In genomic region chr17:43667290-43667843, GRCm38 (mm10) we compare ENCODE assay signal across 8 mouse cellular contexts. TPM values are rescaled to one million over a fixed set of nuclear protein-coding genes. Genes with fewer than 3 reads are reported as not detected.
DNase-seq lines count a peak whose midpoint lies in the region; ATAC-seq and TF ChIP-seq lines count a peak whose summit lies in the region.

Cyp39a1 (plus strand) TSS chr17:43667425.

- H3K27ac ChIP-seq in layer of hippocampus, adult 2 months: peak within 1 kb of the TSS; percentile 94
- 0 out of 2 replicates have a peak within 1 kb of the TSS, but pooled peaks have one; percentile 33 for H3K27ac ChIP-seq in intestine, embryonic 14.5 days (ENCODE audit: low read depth)

- WGBS in intestine, embryonic 14.5 days: under 1% methylated on average over 17 of the region's 17 CpGs

- H3K4me1 ChIP-seq in intestine, embryonic 14.5 days (replicated peaks; ENCODE audit: control insufficient read depth, insufficient read depth, low read length): peaks cover 22% of the 10 kb centered on the region

- no peaks in the 10 kb centered on the region for H3K9me3 ChIP-seq in intestine, embryonic 14.5 days (ENCODE audit: control insufficient read depth, low read length)

- ATAC-seq in intestine, embryonic 14.5 days (replicated peaks; ENCODE audit: low FRiP score, low TSS enrichment, low read depth): no peak
- ATAC-seq in monocyte, adult 5-6 weeks (replicated peaks; ENCODE audit: insufficient number of reproducible peaks, low FRiP score, low TSS enrichment, poor library complexity, severe bottlenecking): no peak

- H3K4me2 ChIP-seq in intestine, embryonic 14.5 days (ENCODE audit: low read length): peak within 1 kb of the TSS; percentile 81

- peak within 1 kb of the TSS; percentile 90 for H3K4me3 ChIP-seq in layer of hippocampus, adult 2 months
- peak within 1 kb of the TSS; percentile 78 for H3K4me3 ChIP-seq in intestine, embryonic 14.5 days (ENCODE audit: low read depth, low read length)

- TF ChIP-seq CTCF in layer of hippocampus, adult 2 months (conservative IDR thresholded peaks at IDR 0.05): no peak

- no peaks in the 10 kb centered on the region for H3K27me3 ChIP-seq in intestine, embryonic 14.5 days (replicated peaks; ENCODE audit: control insufficient read depth, insufficient read depth, low read length)

- DNase-seq in layer of hippocampus, adult 2 months (ENCODE audit: low spot score in 2 of 2): no peak
- DNase-seq in layer of hippocampus, adult 9-11 months: no peak
- DNase-seq in embryo, embryonic 9.5 days (ENCODE audit: extremely low spot score): peak; percentile 28
- DNase-seq in intestine, embryonic 14.5 days (ENCODE audit: low spot score): peak; percentile 72
- no peak for DNase-seq in adrenal gland, postnatal 4 days (ENCODE audit: low spot score in 2 of 2)
- DNase-seq in ovary, postnatal 10 days (ENCODE audit: low spot score): no peak
- DNase-seq in right cerebral cortex, postnatal 10 days (ENCODE audit: low spot score in 2 of 2): no peak

- peak within 1 kb of the TSS; percentile 64 for H3K9ac ChIP-seq in intestine, embryonic 14.5 days (ENCODE audit: low read length)

- peaks cover 7% of the 10 kb centered on the region for H3K36me3 ChIP-seq in intestine, embryonic 14.5 days (ENCODE audit: control insufficient read depth, insufficient read depth, low read length)

RNA-seq across cellular contexts. Expression of gene Cyp39a1, which starts in this region (rescaled TPM):
- total RNA-seq in layer of hippocampus, adult 2 months (2021): 1 to 10 TPM in 1 of 2 experiments, under 1 TPM in 1; 0.79 to 1.1 TPM
- 17.0 TPM in 2 replicates for polyA plus RNA-seq in intestine, embryonic 14.5 days (2014; fragmentation: Nextera tagmentation; extraction: Ambion mirVana)
- 7.6 to 17.5 TPM (median 13.2 TPM) in 3 replicates for total RNA-seq in monocyte, adult 5-6 weeks (2017)
- 1 to 10 TPM; 8.6 to 10.0 TPM for total RNA-seq in adrenal gland, postnatal 4 days (2021)

Comparison
In these comparisons a context has a peak if more than half of its experiments do, and no peak if none do; other contexts are left out.
1. DNase-seq: peak in embryo, embryonic 9.5 days (single experiment) and intestine, embryonic 14.5 days (single experiment); none in layer of hippocampus, adult 2 months (0 of 2), layer of hippocampus, adult 9-11 months (single experiment), adrenal gland, postnatal 4 days (0 of 2), ovary, postnatal 10 days (single experiment) and right cerebral cortex, postnatal 10 days (0 of 2).